Mouse (Mus musculus): ENCODE results near the gene Carhsp1. TPM values are rescaled to one million over a fixed set of nuclear protein-coding genes. Genes with fewer than 3 reads are reported as not detected.

Carhsp1 gene
- total and polyA plus RNA-seq, 2 experiments = 55.6 to 126 TPM

DNA sequence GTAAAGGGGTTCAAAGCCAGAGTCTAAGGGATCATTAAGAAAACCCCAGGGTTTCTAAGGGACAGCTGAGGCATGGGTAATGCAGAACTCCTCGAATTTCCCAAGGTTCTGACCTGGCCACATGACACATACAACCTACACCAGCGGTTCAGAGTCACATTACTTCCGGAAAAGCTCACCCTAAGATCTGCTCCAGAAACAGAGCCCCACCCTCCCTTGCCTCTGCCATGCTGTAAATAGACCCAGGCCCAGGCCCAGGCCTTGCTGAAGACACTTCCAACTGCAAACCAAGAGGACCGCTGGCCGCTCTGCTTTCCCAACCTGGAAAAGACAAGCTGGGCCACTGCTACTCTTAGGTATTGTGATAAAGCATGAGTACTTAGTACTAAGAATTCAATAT is 42.9 kb upstream of the Carhsp1 start:
- Histone ChIP-seq H3K9ac (ENCODE audit: low read depth, low read length) (no peak overlapping the region), H3K4me1 (ENCODE audit: control insufficient read depth, insufficient read depth, low read length) (no peaks in the 10 kb centered on the region; the same call in 1 of the 2 replicates), H3K4me3 (ENCODE audit: insufficient read depth, low read depth, low read length) (no peak overlapping the region), H3K36me3 (ENCODE audit: control insufficient read depth, insufficient read depth, low read length) (peaks cover 42% of the 10 kb centered on the region), H3K27ac (replicated peaks; ENCODE audit: insufficient read depth, low read depth, low read length) (no peak overlapping the region), H3K27me3 (ENCODE audit: control insufficient read depth, insufficient read depth, low read length) (no peaks in the 10 kb centered on the region), H3K79me2 (ENCODE audit: control insufficient read depth, insufficient read depth, low read length) (peaks cover 37% of the 10 kb centered on the region)
- TF ChIP-seq POLR2A (IDR thresholded peaks at IDR 0.05; ENCODE audit: extremely low read depth, insufficient read depth, low read length) = no peak
- TF ChIP-seq CTCF (IDR thresholded peaks at IDR 0.05; ENCODE audit: low read depth, low read length) = no peak
- WGBS = 88% methylated on average over 5 of the region's 5 CpGs
- no peak for DNase-seq (ENCODE audit: extremely low read depth, low read depth, low spot score)

DNA sequence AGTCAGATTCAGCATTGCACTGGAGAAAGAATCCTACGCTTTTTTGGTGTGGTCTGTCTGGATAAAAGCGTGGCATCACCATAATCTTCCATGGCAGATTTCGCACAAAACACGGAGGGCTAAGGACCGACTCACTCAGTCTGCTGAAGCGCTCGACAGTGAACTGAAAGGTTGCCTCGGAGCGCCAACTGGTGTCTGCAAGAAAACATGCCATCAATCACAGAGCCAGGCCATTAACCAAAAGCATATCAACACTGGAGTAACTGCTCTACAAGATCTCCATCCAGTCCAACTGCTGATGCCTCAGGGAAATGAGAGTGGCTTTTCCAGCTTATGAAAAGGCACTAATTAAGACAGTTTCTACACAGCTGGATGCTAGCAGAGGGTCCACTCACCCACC is 40.0 kb upstream of the Carhsp1 start:
- H3K27me3 ChIP-seq (ENCODE audit: control insufficient read depth, insufficient read depth, low read length) = no peaks in the 10 kb centered on the region
- H3K36me3 ChIP-seq (ENCODE audit: control insufficient read depth, insufficient read depth, low read length) = peaks cover 67% of the 10 kb centered on the region
- H3K4me3 ChIP-seq (ENCODE audit: insufficient read depth, low read depth, low read length) = no peak overlapping the region
- H3K9ac ChIP-seq (ENCODE audit: low read depth, low read length) = no peak overlapping the region
- WGBS = 89% methylated on average over 9 of the region's 9 CpGs
- H3K79me2 ChIP-seq (ENCODE audit: control insufficient read depth, insufficient read depth, low read length) = peaks cover 17% of the 10 kb centered on the region
- no peak overlapping the region for H3K27ac ChIP-seq (replicated peaks; ENCODE audit: insufficient read depth, low read depth, low read length)
- H3K4me1 ChIP-seq (ENCODE audit: control insufficient read depth, insufficient read depth, low read length) = no peaks in the 10 kb centered on the region
- TF ChIP-seq CTCF (IDR thresholded peaks at IDR 0.05; ENCODE audit: low read depth, low read length) = no peak
- no peak for TF ChIP-seq POLR2A (IDR thresholded peaks at IDR 0.05; ENCODE audit: extremely low read depth, insufficient read depth, low read length)
- no peak for DNase-seq (ENCODE audit: extremely low read depth, low read depth, low spot score)

- WGBS = 51% methylated on average over 3 of the region's 3 CpGs
- Histone ChIP-seq H3K36me3 (ENCODE audit: control insufficient read depth, insufficient read depth, low read length) (peaks cover 75% of the 10 kb centered on the region), H3K79me2 (ENCODE audit: control insufficient read depth, insufficient read depth, low read length) (no peaks in the 10 kb centered on the region), H3K4me1 (ENCODE audit: control insufficient read depth, insufficient read depth, low read length) (no peaks in the 10 kb centered on the region), H3K27me3 (ENCODE audit: control insufficient read depth, insufficient read depth, low read length) (no peaks in the 10 kb centered on the region), H3K27ac (replicated peaks; ENCODE audit: insufficient read depth, low read depth, low read length) (no peak overlapping the region), H3K9ac (ENCODE audit: low read depth, low read length) (no peak overlapping the region), H3K4me3 (ENCODE audit: insufficient read depth, low read depth, low read length) (no peak overlapping the region)
- DNase-seq (ENCODE audit: extremely low read depth, low read depth, low spot score) = peak; percentile 19
- no peak for TF ChIP-seq CTCF (IDR thresholded peaks at IDR 0.05; ENCODE audit: low read depth, low read length)
- no peak for TF ChIP-seq POLR2A (IDR thresholded peaks at IDR 0.05; ENCODE audit: extremely low read depth, insufficient read depth, low read length)
Measured at GRCm38 (mm10) chr16:8700586-8700985, 28.6 kb upstream of the Carhsp1 start.

GRCm38 (mm10) chr16:8699556-8699955 is 27.6 kb upstream of the Carhsp1 start:
- Histone ChIP-seq H3K36me3 (ENCODE audit: control insufficient read depth, insufficient read depth, low read length) (peaks cover 75% of the 10 kb centered on the region), H3K27me3 (ENCODE audit: control insufficient read depth, insufficient read depth, low read length) (no peaks in the 10 kb centered on the region), H3K27ac (replicated peaks; ENCODE audit: insufficient read depth, low read depth, low read length) (no peak overlapping the region), H3K4me3 (ENCODE audit: insufficient read depth, low read depth, low read length) (no peak overlapping the region), H3K4me1 (ENCODE audit: control insufficient read depth, insufficient read depth, low read length) (no peaks in the 10 kb centered on the region), H3K9ac (ENCODE audit: low read depth, low read length) (no peak overlapping the region), H3K79me2 (ENCODE audit: control insufficient read depth, insufficient read depth, low read length) (no peaks in the 10 kb centered on the region)
- WGBS = 92% methylated on average over 8 of the region's 8 CpGs
- no peak for TF ChIP-seq CTCF (IDR thresholded peaks at IDR 0.05; ENCODE audit: low read depth, low read length)
- TF ChIP-seq POLR2A (IDR thresholded peaks at IDR 0.05; ENCODE audit: extremely low read depth, insufficient read depth, low read length) = no peak
- no peak for DNase-seq (ENCODE audit: extremely low read depth, low read depth, low spot score)

- Histone ChIP-seq H3K79me2 (ENCODE audit: control insufficient read depth, insufficient read depth, low read length) (no peaks in the 10 kb centered on the region), H3K27me3 (ENCODE audit: control insufficient read depth, insufficient read depth, low read length) (no peaks in the 10 kb centered on the region), H3K4me3 (ENCODE audit: insufficient read depth, low read depth, low read length) (no peak overlapping the region), H3K9ac (ENCODE audit: low read depth, low read length) (no peak overlapping the region), H3K4me1 (ENCODE audit: control insufficient read depth, insufficient read depth, low read length) (peaks cover 11% of the 10 kb centered on the region), H3K27ac (replicated peaks; ENCODE audit: insufficient read depth, low read depth, low read length) (no peak overlapping the region), H3K36me3 (ENCODE audit: control insufficient read depth, insufficient read depth, low read length) (peaks cover 51% of the 10 kb centered on the region)
- DNase-seq (ENCODE audit: extremely low read depth, low read depth, low spot score) = no peak
- WGBS = 93% methylated on average over 7 of the region's 7 CpGs
- TF ChIP-seq POLR2A (IDR thresholded peaks at IDR 0.05; ENCODE audit: extremely low read depth, insufficient read depth, low read length) (no peak), CTCF (IDR thresholded peaks at IDR 0.05; ENCODE audit: low read depth, low read length) (no peak)
Measured at GRCm38 (mm10) chr16:8691206-8691605, 19.3 kb upstream of the Carhsp1 start.

- Histone ChIP-seq H3K27me3 (ENCODE audit: control insufficient read depth, insufficient read depth, low read length) (no peaks in the 10 kb centered on the region), H3K27ac (replicated peaks; ENCODE audit: insufficient read depth, low read depth, low read length) (no peak overlapping the region), H3K9ac (ENCODE audit: low read depth, low read length) (no peak overlapping the region), H3K4me3 (ENCODE audit: insufficient read depth, low read depth, low read length) (no peak overlapping the region), H3K79me2 (ENCODE audit: control insufficient read depth, insufficient read depth, low read length) (no peaks in the 10 kb centered on the region), H3K4me1 (ENCODE audit: control insufficient read depth, insufficient read depth, low read length) (peaks cover 11% of the 10 kb centered on the region), H3K36me3 (ENCODE audit: control insufficient read depth, insufficient read depth, low read length) (peaks cover 46% of the 10 kb centered on the region)
- TF ChIP-seq POLR2A (IDR thresholded peaks at IDR 0.05; ENCODE audit: extremely low read depth, insufficient read depth, low read length) (no peak), CTCF (IDR thresholded peaks at IDR 0.05; ENCODE audit: low read depth, low read length) (no peak)
- peak; percentile 30 for DNase-seq (ENCODE audit: extremely low read depth, low read depth, low spot score)
- WGBS = 74% methylated on average over 11 of the region's 11 CpGs
Measured at GRCm38 (mm10) chr16:8689979-8690656, 18.2 kb upstream of the Carhsp1 start.
